Mouse (Mus musculus) brain, embryonic 14.5 days (tissue): ENCODE data around the gene Gale.

Source experiments
- CTCF ChIP-seq: fragments of 200-500 bp; IDR thresholded peaks from 2 replicates; pipeline ENCODE4 v1.5.1; 2012; ENCODE audit warnings: inconsistent platforms, mild to moderate bottlenecking, moderate library complexity, borderline replicate concordance; ENCODE audit not compliant: insufficient read depth, insufficient read length; ENCODE audit errors: extremely low read depth
- POLR2A ChIP-seq: fragments of 200-500 bp; IDR thresholded peaks from 2 replicates; pipeline ENCODE4 v1.6.1; 2012; ENCODE audit warnings: mild to moderate bottlenecking, inconsistent platforms, borderline replicate concordance; ENCODE audit not compliant: poor library complexity, insufficient read depth, insufficient read length, severe bottlenecking; ENCODE audit errors: extremely low read depth

- TF ChIP-seq CTCF (no peak), POLR2A (no peak)
Observed at GRCm38 (mm10) chr4:135945706-135946105, 17.8 kb upstream of the Gale start.
